Mouse (Mus musculus) neural tube, embryonic 13.5 days (tissue): Measurements from ENCODE around the gene Osbpl9. TPM values are rescaled to one million over a fixed set of nuclear protein-coding genes. Genes with fewer than 3 reads are reported as not detected.

Source experiments
- ATAC-seq: fragments of 200-750 bp; cut with Nextera tagmentation; 2 replicates; pipeline ENCODE4 v1.8.0; 2017; ENCODE audit warnings: low read depth, mild to moderate bottlenecking, moderate TSS enrichment, moderate library complexity
- H3K27ac ChIP-seq: fragments of 300-500 bp; sonication (generic); replicated peaks from 2 replicates; pipeline ENCODE4 v1.5.1; 2015; ENCODE audit warnings: moderate library complexity, mild to moderate bottlenecking, inconsistent platforms
- H3K27me3 ChIP-seq: fragments of 300-500 bp; sonication (generic); 2 replicates; pipeline ENCODE4 v1.6.1; 2015; ENCODE audit warnings: mild to moderate bottlenecking, inconsistent platforms
- H3K36me3 ChIP-seq: fragments of 300-500 bp; sonication (generic); 2 replicates; pipeline ENCODE4 v1.6.1; 2015; ENCODE audit warnings: mild to moderate bottlenecking, inconsistent platforms
- H3K4me1 ChIP-seq: fragments of 300-500 bp; sonication (generic); replicated peaks from 2 replicates; pipeline ENCODE4 v1.6.1; 2015; ENCODE audit warnings: inconsistent platforms
- H3K4me2 ChIP-seq: fragments of 300-500 bp; sonication (generic); 2 replicates; pipeline ENCODE4 v1.6.1; 2015; ENCODE audit warnings: inconsistent platforms, mild to moderate bottlenecking, moderate library complexity
- H3K4me3 ChIP-seq: fragments of 300-500 bp; sonication (generic); 2 replicates; pipeline ENCODE4 v1.5.1; 2015; ENCODE audit warnings: mild to moderate bottlenecking, inconsistent platforms
- H3K9ac ChIP-seq: fragments of 300-500 bp; sonication (generic); 2 replicates; pipeline ENCODE4 v1.6.1; 2015; ENCODE audit warnings: moderate library complexity, mild to moderate bottlenecking, inconsistent platforms
- H3K9me3 ChIP-seq: fragments of 300-500 bp; sonication (generic); 2 replicates; pipeline ENCODE4 v1.6.1; 2016; ENCODE audit warnings: inconsistent platforms
- WGBS: fragments of 180-500 bp; shearing (Covaris S2); methylation state at CpG from one replicate; pipeline ENCODE4 v1.1.7; 2015; 5-methylcytosine and 5-hydroxymethylcytosine counted together
- polyA plus RNA-seq: library from polyadenylated mRNA; unstranded; fragments of >200 nt; fragmentation: Nextera tagmentation; extraction: Ambion mirVana; gene quantifications from 2 replicates; pipeline ENCODE4 v1.2.1, GENCODE M21; 2015

Gene Osbpl9
- polyA plus RNA-seq, 1 experiment from 2014 or later = 97.0 TPM

DNA sequence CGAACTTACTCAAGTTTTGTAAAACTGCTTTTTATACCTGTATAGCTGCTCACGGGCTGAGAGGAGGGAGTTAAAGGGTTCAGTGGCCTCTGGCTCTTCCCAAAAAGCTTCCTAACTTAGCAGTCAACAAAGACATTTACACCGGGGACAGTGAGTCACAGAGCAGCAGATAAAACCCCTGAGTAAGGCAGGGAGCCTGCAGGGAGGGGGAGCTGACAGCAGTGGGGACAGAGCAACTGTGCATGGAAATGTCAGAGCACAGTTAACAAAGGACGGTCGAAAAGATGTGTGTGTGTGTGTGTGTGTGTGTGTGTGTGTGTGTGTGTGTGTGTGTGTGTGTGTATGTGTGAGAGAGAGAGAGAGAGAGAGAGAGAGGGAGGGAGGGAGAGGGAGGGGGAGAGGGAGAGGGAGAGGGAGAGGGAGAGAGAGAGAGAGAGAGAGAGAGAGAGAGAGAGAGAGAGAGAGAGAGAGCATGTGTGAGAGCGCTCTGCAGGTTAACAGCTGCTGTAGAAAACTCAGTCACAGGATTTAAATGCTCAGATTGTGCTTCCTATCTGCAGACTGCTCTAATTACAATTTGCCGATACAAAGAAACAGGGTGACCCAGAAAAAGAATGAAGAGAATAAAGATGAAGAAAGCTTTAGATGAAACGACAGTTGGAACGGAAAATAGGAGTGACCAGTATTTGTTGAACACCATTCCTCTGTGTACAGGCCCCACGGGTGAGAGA is 75.1 kb downstream of the Osbpl9 start:
- Histone ChIP-seq H3K27ac (peak overlapping the region; percentile 52; the same call in 1 of the 2 replicates), H3K4me2 (no peak overlapping the region), H3K9me3 (no peaks in the 10 kb centered on the region), H3K4me1 (peaks cover 12% of the 10 kb centered on the region), H3K4me3 (no peak overlapping the region), H3K9ac (no peak overlapping the region), H3K36me3 (peaks cover 15% of the 10 kb centered on the region; the same call in 1 of the 2 replicates), H3K27me3 (no peaks in the 10 kb centered on the region)
- ATAC-seq = peak; percentile 69; the same call in 1 of the 2 replicates
- WGBS = 54% methylated on average over 10 of the region's 10 CpGs

DNA sequence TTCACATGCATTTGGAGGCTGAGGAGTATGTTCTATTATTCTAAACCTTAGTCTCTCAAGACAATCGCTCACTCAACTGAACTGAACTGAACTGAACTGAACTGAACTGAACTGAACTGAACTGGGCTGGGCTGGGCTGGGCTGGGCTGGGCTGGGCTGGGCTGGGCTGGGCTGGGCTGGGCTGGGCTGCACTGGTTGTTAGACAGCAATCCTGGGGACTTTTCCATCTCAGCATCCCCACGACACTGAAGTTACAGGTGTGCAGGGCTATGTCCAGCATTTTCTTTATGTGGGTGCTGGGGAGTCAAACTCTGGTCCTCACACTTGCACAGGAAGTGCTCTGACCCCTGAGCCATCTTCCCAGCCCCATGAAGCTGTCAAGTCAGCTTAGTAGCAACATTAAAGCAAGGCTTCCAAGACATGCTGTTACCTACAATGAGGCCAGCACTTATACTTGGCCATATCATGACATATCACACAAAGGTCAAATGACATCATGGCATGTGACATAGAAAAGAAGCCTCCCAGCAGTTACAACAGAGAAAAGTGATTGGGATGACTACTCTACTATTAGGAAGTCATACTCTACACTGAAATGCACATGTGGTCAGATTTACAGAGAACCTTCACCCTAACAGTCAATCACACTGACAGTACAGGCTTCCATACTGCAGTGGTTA is 76.2 kb downstream of the Osbpl9 start:
- H3K27ac ChIP-seq = no peak overlapping the region
- no peaks in the 10 kb centered on the region for H3K9me3 ChIP-seq
- peaks cover 3% of the 10 kb centered on the region; the same call in 1 of the 2 replicates for H3K36me3 ChIP-seq
- 93% methylated on average over 2 of the region's 2 CpGs for WGBS
- H3K27me3 ChIP-seq = no peaks in the 10 kb centered on the region
- ATAC-seq = no peak
- H3K9ac ChIP-seq = no peak overlapping the region
- H3K4me1 ChIP-seq = peaks cover 12% of the 10 kb centered on the region
- H3K4me3 ChIP-seq = no peak overlapping the region
- H3K4me2 ChIP-seq = no peak overlapping the region

DNA sequence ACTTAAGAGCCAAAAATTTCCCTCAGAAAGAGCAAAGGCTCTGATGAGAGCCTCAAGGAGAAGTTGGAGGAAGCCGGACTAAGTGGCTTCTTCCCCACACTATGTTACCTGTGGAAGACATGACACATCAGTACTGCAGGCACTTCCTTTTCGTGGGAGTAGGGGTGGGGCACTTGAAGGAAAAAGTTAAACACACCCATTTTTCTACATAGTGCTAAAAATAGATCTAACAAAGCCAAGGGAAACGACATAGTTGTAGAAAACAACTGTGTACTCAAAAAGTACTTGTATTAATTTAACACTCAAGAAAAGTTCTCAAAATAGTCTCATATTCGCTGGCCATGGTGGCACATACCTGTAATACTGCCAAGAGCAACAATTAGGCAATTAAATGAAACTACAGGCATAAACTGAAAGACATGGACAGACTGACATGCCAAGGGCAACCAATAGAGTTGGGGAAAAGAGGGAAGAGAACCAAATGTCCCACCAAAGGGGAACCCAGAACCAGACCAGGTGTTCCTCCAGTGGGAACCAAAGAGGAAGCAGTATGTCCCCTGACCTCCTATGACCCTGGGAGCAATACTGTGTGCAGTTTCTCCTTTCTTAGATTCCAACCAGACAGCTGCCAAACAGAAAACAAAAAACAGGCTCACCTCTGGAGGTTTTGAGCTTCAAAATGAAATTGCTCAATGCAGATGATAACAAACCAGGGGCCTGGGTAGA is 79.1 kb downstream of the Osbpl9 start:
- H3K36me3 ChIP-seq = no peaks in the 10 kb centered on the region
- no peaks in the 10 kb centered on the region for H3K9me3 ChIP-seq
- no peak overlapping the region for H3K9ac ChIP-seq
- no peak overlapping the region for H3K4me3 ChIP-seq
- no peaks in the 10 kb centered on the region for H3K27me3 ChIP-seq
- ATAC-seq = no peak
- no peak overlapping the region for H3K4me2 ChIP-seq
- peaks cover 19% of the 10 kb centered on the region for H3K4me1 ChIP-seq
- WGBS = 83% methylated on average over 4 of the region's 4 CpGs
- H3K27ac ChIP-seq = no peak overlapping the region

DNA sequence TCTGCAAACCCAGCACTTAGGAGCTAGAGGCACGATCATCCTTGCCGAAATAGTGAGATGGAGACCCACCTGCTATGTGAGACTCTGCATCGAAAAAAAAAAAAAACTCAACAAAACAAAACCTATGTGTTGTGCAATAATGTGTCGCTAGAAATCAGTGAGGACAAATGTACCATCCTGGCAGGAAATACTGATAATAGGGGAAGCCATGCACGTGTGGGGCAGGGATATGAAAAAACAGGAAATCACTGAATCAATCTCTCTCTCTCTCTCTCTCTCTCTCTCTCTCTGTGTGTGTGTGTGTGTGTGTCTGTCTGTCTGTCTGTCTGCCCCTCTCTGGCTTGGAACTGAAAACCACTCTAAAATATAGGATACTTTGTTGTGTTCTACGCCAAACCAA is 81.3 kb downstream of the Osbpl9 start:
- ATAC-seq = no peak
- Histone ChIP-seq H3K9ac (no peak overlapping the region), H3K9me3 (no peaks in the 10 kb centered on the region), H3K27me3 (no peaks in the 10 kb centered on the region), H3K4me1 (peaks cover 25% of the 10 kb centered on the region), H3K4me2 (no peak overlapping the region), H3K4me3 (no peak overlapping the region), H3K27ac (no peak overlapping the region), H3K36me3 (no peaks in the 10 kb centered on the region)
- WGBS = 84% methylated on average over 6 of the region's 6 CpGs

DNA sequence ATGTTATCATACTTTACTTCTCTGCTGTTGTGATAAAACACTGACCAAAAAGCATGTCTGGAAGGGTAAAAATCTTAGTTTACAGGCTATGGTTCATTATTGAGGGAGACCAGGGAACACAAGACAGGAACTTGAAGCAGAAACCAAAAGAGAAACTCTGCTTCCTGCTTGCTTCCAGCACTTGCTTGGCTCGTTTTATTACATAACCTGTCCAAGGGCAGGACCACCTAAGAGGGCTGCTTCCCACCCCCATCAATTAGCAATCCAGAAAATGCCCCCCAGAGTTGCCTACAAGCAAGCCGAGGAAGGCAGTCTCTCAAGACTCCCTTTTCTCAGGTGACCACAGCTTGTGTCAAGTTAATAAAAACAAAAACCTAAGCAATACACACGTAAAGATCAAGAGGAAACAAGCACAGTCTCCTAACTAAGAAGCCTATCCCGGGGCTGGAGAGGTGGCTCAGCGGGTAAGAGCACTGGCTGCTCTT is 82.4 kb downstream of the Osbpl9 start:
- Histone ChIP-seq H3K36me3 (no peaks in the 10 kb centered on the region), H3K27me3 (no peaks in the 10 kb centered on the region), H3K9me3 (no peaks in the 10 kb centered on the region), H3K4me2 (no peak overlapping the region), H3K4me3 (no peak overlapping the region), H3K9ac (no peak overlapping the region), H3K4me1 (peaks cover 30% of the 10 kb centered on the region), H3K27ac (no peak overlapping the region)
- 83% methylated on average over 5 of the region's 5 CpGs for WGBS
- no peak for ATAC-seq

DNA sequence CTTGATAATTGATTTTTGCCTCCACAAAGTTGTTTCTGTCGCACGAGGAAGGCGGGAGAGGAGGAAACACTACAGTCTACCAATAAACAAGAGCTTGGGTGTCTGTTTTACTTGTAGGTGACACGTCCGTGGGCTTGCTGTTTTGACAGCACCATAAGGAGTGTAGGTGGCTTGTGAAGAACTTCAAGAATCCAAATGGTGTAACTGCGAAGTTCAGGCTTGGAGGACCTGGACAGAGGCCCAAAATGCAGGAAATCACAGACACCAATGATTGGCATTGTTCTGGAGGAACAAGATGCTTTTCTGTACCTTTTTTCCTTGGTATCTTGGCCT is 83.8 kb downstream of the Osbpl9 start:
- no peaks in the 10 kb centered on the region for H3K27me3 ChIP-seq
- H3K27ac ChIP-seq = peak overlapping the region; percentile 70; the same call in 1 of the 2 replicates
- WGBS = 7% methylated on average over 6 of the region's 6 CpGs
- peak; percentile 24; the same call in 1 of the 2 replicates for ATAC-seq
- H3K9ac ChIP-seq = peak overlapping the region; percentile 67
- no peaks in the 10 kb centered on the region for H3K36me3 ChIP-seq
- peak overlapping the region; percentile 76 for H3K4me2 ChIP-seq
- no peaks in the 10 kb centered on the region for H3K9me3 ChIP-seq
- H3K4me1 ChIP-seq = peaks cover 31% of the 10 kb centered on the region
- H3K4me3 ChIP-seq = peak overlapping the region; percentile 49

DNA sequence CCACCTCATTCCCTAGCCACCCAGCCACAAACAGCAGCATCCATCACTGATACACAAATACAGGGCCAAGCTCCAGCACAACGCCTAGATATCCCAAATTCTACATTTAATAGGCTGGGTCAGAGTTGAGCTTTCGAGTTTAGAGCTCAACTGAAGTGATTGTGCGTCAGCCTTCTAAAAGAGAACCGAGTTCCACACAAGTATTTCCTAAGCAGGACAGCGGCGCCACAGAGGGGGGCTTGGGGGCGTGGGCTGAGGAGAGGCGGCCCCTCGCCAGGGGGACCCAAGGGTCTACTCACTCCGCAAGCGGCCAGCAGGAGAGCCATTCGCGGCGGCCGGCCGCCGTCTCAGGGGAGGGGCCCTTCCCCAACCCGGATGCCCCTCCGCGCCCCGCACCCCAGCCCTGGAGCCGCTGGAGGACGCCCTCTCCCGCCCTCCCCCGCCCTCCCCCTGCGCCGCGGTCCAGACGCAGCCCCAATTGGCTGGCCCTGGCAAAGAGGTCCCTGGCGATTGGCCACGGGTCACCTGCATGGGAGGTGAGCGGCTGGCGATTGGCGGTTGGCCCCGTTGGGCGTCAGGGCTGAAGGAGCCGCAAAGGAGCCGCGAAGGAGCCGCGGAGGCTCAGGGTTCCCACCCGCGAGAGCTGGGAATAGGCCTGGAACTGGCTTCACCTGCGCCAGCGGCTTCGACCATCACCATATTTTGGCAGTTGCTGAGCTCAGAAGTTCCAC is 84.3 kb downstream of the Osbpl9 start:
- WGBS = under 1% methylated on average over 31 of the region's 46 CpGs
- Histone ChIP-seq H3K4me3 (peak overlapping the region; percentile 49), H3K36me3 (no peaks in the 10 kb centered on the region), H3K9me3 (no peaks in the 10 kb centered on the region), H3K27me3 (no peaks in the 10 kb centered on the region), H3K4me2 (peak overlapping the region; percentile 76), H3K4me1 (peaks cover 35% of the 10 kb centered on the region), H3K9ac (peak overlapping the region; percentile 67), H3K27ac (peak overlapping the region; percentile 70)
- peak; percentile 99 for ATAC-seq

DNA sequence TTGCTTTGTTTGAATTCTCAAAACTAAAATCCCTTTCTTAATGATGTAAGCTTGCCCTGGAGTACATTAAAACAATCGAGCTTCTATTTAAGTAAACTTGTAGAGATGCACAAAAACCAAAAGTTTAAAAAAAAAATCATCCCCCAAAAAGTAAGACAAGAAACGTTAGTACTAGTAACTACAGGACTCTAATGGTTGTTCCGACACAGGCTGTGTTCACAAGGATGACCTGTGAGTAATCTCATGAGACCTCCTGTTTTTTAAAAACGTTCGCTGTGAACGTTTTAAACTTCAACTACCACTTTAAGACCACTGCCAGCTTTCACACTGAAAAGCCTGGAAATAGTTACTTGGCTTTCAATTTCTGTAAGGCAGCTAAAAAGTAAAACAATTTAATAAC is 85.1 kb downstream of the Osbpl9 start:
- peak overlapping the region; percentile 76 for H3K4me2 ChIP-seq
- no peak for ATAC-seq
- H3K4me3 ChIP-seq = peak overlapping the region; percentile 49
- peaks cover 35% of the 10 kb centered on the region for H3K4me1 ChIP-seq
- H3K27ac ChIP-seq = no peak overlapping the region
- H3K9me3 ChIP-seq = no peaks in the 10 kb centered on the region
- H3K9ac ChIP-seq = no peak overlapping the region
- no peaks in the 10 kb centered on the region for H3K27me3 ChIP-seq
- WGBS = 53% methylated on average over 6 of the region's 6 CpGs
- no peaks in the 10 kb centered on the region for H3K36me3 ChIP-seq

DNA sequence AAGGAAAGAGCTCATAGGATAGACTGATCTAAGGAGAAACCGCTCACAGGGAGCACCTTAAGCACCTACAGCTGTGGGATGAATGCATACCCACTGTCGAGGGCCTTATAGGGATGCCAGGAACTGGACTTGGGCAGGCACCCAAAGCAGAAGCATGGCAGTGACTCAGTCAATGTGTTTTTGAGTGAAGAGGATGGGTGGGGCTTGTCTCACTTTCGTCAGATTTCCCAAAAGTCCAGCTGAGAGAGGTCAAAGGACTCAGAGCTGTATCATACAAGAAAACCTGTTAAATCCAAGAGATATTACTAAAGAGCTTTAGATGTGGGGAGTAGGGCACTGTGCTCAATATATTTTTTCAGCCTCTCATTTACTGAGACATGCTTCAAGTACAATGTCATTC is 85.6 kb downstream of the Osbpl9 start:
- WGBS = 72% methylated on average over 3 of the region's 3 CpGs
- Histone ChIP-seq H3K4me1 (peaks cover 35% of the 10 kb centered on the region), H3K9ac (no peak overlapping the region), H3K4me2 (no peak overlapping the region), H3K4me3 (no peak overlapping the region), H3K9me3 (no peaks in the 10 kb centered on the region), H3K36me3 (no peaks in the 10 kb centered on the region), H3K27me3 (no peaks in the 10 kb centered on the region), H3K27ac (no peak overlapping the region)
- no peak for ATAC-seq

DNA sequence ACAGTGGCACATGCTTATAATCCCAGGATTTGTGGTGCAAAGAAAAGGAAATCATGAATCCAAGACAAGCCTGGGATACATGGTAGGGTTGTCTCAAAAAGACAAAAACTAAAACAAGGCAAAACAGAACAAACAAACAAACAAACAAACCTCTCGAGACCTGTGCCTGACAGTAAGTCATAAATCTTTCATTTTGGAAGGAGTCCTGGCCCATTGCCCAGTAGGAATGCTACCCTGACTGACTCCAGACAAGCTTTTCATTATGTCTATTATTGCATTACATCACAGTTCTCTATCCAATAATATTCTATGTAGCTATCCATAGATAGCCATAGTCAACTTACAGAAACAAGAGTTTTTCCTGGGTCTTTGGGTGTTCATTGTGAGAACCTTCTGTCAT is 86.3 kb downstream of the Osbpl9 start:
- Histone ChIP-seq H3K4me3 (no peak overlapping the region), H3K27ac (no peak overlapping the region), H3K9ac (no peak overlapping the region), H3K4me1 (peaks cover 35% of the 10 kb centered on the region), H3K27me3 (no peaks in the 10 kb centered on the region), H3K4me2 (no peak overlapping the region), H3K9me3 (no peaks in the 10 kb centered on the region), H3K36me3 (no peaks in the 10 kb centered on the region)
- WGBS = 11% methylated on average over 1 of the region's 1 CpGs
- ATAC-seq = no peak

DNA sequence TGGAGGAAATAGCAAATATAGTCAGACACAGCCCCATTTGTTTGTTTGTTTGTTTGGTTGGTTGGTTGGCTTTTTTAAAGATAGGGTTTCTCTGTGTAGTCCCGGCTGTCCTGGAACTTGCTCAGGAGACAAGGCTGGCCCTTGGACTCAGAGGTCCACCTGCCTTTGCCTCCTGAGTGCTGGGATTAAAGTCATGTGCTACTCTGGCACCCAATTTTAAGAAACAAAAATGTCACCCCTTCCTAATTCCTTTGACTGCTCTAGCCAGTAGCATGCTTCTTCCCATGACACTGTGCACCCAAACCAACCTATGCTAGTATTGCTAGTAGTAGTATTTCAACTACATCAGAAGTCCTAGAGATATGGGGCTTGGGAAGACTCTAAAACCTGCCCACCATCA is 87.8 kb downstream of the Osbpl9 start:
- Histone ChIP-seq H3K36me3 (no peaks in the 10 kb centered on the region), H3K4me3 (no peak overlapping the region), H3K9me3 (no peaks in the 10 kb centered on the region), H3K4me2 (no peak overlapping the region), H3K4me1 (peaks cover 35% of the 10 kb centered on the region), H3K9ac (no peak overlapping the region), H3K27ac (no peak overlapping the region), H3K27me3 (no peaks in the 10 kb centered on the region)
- 88% methylated on average over 1 of the region's 1 CpGs for WGBS
- no peak for ATAC-seq
